Mouse (Mus musculus): ENCODE measurements around the gene Tsn. TPM values are rescaled to one million over a fixed set of nuclear protein-coding genes. Genes with fewer than 3 reads are reported as not detected.

Gene Tsn
- polyA plus RNA-seq (2017; shearing (Covaris generic)) = 164 TPM

DNA sequence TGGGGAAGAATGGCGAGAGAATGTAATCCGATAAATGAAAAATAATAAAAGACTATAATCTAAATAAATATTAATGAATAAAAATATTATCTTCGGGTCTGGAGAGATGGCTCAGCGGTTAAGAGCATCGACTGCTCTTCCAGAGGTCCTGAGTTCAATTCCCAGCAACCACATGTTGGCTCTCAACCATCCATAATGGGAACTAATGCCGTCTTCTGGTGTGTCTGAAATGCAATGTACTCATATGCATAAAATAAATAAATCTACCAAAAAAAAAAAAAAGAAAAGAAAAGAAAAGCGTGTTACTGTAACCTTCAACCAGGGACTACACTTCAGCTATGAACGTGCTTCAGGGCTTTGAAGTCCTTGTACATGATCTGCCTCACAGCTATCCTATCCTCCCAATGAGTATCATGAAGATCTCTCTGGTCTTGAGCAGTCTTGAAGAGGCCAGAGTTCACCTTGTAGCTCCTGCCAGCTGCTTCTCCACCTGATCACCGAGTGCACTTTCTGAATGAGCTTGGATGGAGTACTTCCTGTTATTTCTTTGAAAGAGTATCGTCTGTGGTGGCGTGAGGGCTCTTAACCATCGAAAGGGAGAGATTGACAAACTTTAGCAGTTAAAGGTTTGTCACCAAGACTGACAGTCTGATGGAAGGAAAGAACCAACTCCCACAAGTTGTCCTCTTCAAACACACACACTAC, at the start of gene Tsn:
Tsn (minus strand) TSS at position 118 of the 705 bp plus-strand sequence.

GRCm38 (mm10) chr1:118321661-118322201, 10.2 kb upstream of the Tsn start, which contains the start of gene Nifk:
Nifk (plus strand) TSS chr1:118321839.

Other genes with a start within 250 kb of the Tsn start
- gene Gm29106, start 135.2 kb downstream of the Tsn start, polyA plus RNA-seq (2017; shearing (Covaris generic)) = not detected
- 76.1 TPM for gene Nifk, start 10.1 kb upstream of the Tsn start, polyA plus RNA-seq (2017; shearing (Covaris generic))
- 29.9 TPM for gene Clasp1, start 77.3 kb upstream of the Tsn start, polyA plus RNA-seq (2017; shearing (Covaris generic))